Comparison of ENCODE assay signal across 8 mouse cellular contexts in the genomic region with DNA sequence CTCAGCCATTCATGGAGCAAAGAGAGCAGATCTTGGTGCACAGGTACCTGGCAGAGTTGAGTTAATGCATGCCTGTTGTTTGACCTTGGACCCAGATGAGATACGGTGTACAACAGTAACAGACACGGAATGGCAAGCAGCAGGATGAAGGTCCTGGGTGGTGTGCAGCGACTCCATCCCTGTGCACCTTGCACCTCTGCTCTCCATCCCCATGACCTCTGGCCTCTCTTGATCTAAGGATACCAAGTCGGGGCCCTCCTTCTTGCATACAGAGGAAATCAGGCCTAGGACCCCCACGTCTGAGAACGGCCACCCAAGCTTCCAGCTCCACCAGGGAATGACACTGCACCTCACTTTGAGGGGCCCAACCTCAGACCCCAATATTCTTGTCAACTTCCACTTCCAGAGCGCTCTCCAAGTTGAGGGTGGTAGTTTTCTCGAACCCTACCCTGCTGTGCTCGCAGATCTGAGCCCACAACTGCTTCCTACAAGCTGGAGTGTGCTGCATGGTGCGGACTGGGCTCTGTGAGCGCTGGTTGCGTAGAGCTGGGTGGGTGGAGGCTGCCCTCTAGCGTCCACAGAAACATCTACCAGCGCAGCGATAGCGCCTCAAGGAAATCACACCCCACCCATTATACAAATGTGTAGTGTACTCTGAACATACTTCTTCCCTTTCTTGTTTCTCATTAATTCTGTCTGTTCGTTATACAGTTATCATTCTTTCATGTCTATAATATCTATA. TPM values are rescaled to one million over a fixed set of nuclear protein-coding genes. Genes with fewer than 3 reads are reported as not detected.
DNase-seq lines count a peak whose midpoint lies in the region; ATAC-seq lines count a peak whose summit lies in the region.

No protein-coding gene starts in this region.

- H3K9me3 ChIP-seq in hindbrain, embryonic 10.5 days = no peaks in the 10 kb centered on the region

- no peak overlapping the region for H3K27ac ChIP-seq in hindbrain, embryonic 10.5 days

- H3K27me3 ChIP-seq in hindbrain, embryonic 10.5 days (ENCODE audit: insufficient read depth, poor library complexity, severe bottlenecking) = no peaks in the 10 kb centered on the region

- 31% methylated on average over 17 of the region's 17 CpGs for WGBS in hindbrain, embryonic 10.5 days

- peak; percentile 92 for ATAC-seq in frontal cortex, adult (ENCODE audit: low TSS enrichment)

- no peak overlapping the region for H3K4me3 ChIP-seq in hindbrain, embryonic 10.5 days

- H3K4me1 ChIP-seq in hindbrain, embryonic 10.5 days (replicated peaks) = peaks cover 4% of the 10 kb centered on the region

- peak; percentile 61 for DNase-seq in Muller cell, postnatal 12 days (ENCODE audit: inconsistent ontology term)
- peak; percentile 65 for DNase-seq in cerebellum, adult 9-10 months
- peak; percentile 76 for DNase-seq in hindbrain, embryonic 10.5 days (ENCODE audit: low spot score)
- DNase-seq in layer of hippocampus, postnatal 14 days (ENCODE audit: low spot score in 2 of 2) = peak; percentile 51 to 67
- peak; percentile 70 for DNase-seq in lung, postnatal 25 days (ENCODE audit: low spot score)
- DNase-seq in right cerebral cortex, adult 18-20 months = peak; percentile 69
- peak; percentile 64 for DNase-seq in urinary bladder, postnatal 14 days (ENCODE audit: low spot score)

- peaks cover 25% of the 10 kb centered on the region for H3K36me3 ChIP-seq in hindbrain, embryonic 10.5 days

RNA-seq across cellular contexts. Expression of a gene that starts 13.0 kb away (rescaled TPM):
- polyA plus RNA-seq in hindbrain, embryonic 10.5 days (2016; fragmentation: Nextera tagmentation; extraction: Ambion mirVana) = 7.2 and 8.1 TPM in 2 replicates
- total RNA-seq in layer of hippocampus, postnatal 14 days (2021) = 10 to 100 TPM; 17.7 to 21.0 TPM

RNA-seq across cellular contexts. Expression of a gene that starts 35.4 kb away (rescaled TPM):
- polyA plus RNA-seq in hindbrain, embryonic 10.5 days (2016; fragmentation: Nextera tagmentation; extraction: Ambion mirVana) = not detected in 2 replicates
- total RNA-seq in layer of hippocampus, postnatal 14 days (2021) = not detected
